In genomic region chr2:79370711-79371312, GRCm38 (mm10) we compare ENCODE assay signal across 9 mouse cellular contexts.
DNase-seq lines count a peak whose midpoint lies in the region; ATAC-seq and TF ChIP-seq lines count a peak whose summit lies in the region.
"Had no signal": no experiment of that assay in that cellular context is flagged by ENCODE, and none has a peak within 500 bp of the region (broad histone marks: within the 10 kb centered on the region; RNA-seq: fewer than 3 reads in every experiment).

No protein-coding gene starts in this region.

- H3K4me3 ChIP-seq in left cerebral cortex, adult 2 months: peak overlapping the region; percentile 34
- peak overlapping the region; percentile 18; the same call in 1 of the 2 replicates for H3K4me3 ChIP-seq in heart, embryonic 16.5 days (ENCODE audit: low read length)
- H3K4me3 ChIP-seq in hindbrain, embryonic 14.5 days (replicated peaks; ENCODE audit: low read length): no peak overlapping the region
- H3K4me3 ChIP-seq: limb, embryonic 12.5 days; neural tube, embryonic 12.5 days had no signal

- no peak for TF ChIP-seq CTCF in left cerebral cortex, adult 2 months (IDR thresholded peaks at IDR 0.05)

- H3K4me2 ChIP-seq in heart, embryonic 16.5 days (ENCODE audit: low read depth, low read length): peak overlapping the region; percentile 31
- no peak overlapping the region for H3K4me2 ChIP-seq in hindbrain, embryonic 14.5 days (replicated peaks)
- H3K4me2 ChIP-seq: limb, embryonic 12.5 days; neural tube, embryonic 12.5 days had no signal

- DNase-seq in left cerebral cortex, adult 2 months (ENCODE audit: extremely low spot score in 1 of 2, low spot score in 2 of 2): no peak
- DNase-seq in left cerebral cortex, postnatal 36 days (ENCODE audit: low spot score in 2 of 2): no peak
- DNase-seq in splenic B cell, adult 2 months (ENCODE audit: low read depth, low spot score): peak; percentile 64
- DNase-seq in frontal cortex, postnatal 36 days (ENCODE audit: low spot score in 2 of 2): no peak
- DNase-seq in hindbrain, embryonic 14.5 days (ENCODE audit: low spot score): no peak

- no peaks in the 10 kb centered on the region for H3K9me3 ChIP-seq in heart, embryonic 16.5 days (replicated peaks; ENCODE audit: control insufficient read depth, low read length)
- H3K9me3 ChIP-seq in hindbrain, embryonic 14.5 days (ENCODE audit: control insufficient read depth, low read length): no peaks in the 10 kb centered on the region
- H3K9me3 ChIP-seq: limb, embryonic 12.5 days; neural tube, embryonic 12.5 days had no signal

- no peak overlapping the region for H3K27ac ChIP-seq in left cerebral cortex, adult 2 months
- H3K27ac ChIP-seq in heart, embryonic 16.5 days (ENCODE audit: low read length): no peak overlapping the region
- H3K27ac ChIP-seq in hindbrain, embryonic 14.5 days: no peak overlapping the region
- H3K27ac ChIP-seq: limb, embryonic 12.5 days; neural tube, embryonic 12.5 days had no signal

- peak; percentile 94 for ATAC-seq in activated CD4-positive, CD25-positive, alpha-beta regulatory T cell, adult 4 months
- ATAC-seq in heart, embryonic 16.5 days (replicated peaks; ENCODE audit: extremely low read depth, insufficient read depth, low FRiP score): no peak
- no peak for ATAC-seq in hindbrain, embryonic 14.5 days (ENCODE audit: low FRiP score)

- H3K9ac ChIP-seq in heart, embryonic 16.5 days (ENCODE audit: low read length): no peak overlapping the region
- no peak overlapping the region for H3K9ac ChIP-seq in hindbrain, embryonic 14.5 days
- H3K9ac ChIP-seq: limb, embryonic 12.5 days; neural tube, embryonic 12.5 days had no signal

- no peaks in the 10 kb centered on the region for H3K27me3 ChIP-seq in heart, embryonic 16.5 days (ENCODE audit: control insufficient read depth, insufficient read depth, low read length)
- H3K27me3 ChIP-seq in splenic B cell, adult 2 months (ENCODE audit: control insufficient read depth, insufficient read depth, low read length, poor library complexity, severe bottlenecking): no peaks in the 10 kb centered on the region
- no peaks in the 10 kb centered on the region for H3K27me3 ChIP-seq in hindbrain, embryonic 14.5 days (ENCODE audit: control insufficient read depth, insufficient read depth, low read length)
- H3K27me3 ChIP-seq: limb, embryonic 12.5 days; neural tube, embryonic 12.5 days had no signal

- H3K4me1 ChIP-seq in heart, embryonic 16.5 days (ENCODE audit: control insufficient read depth, insufficient read depth, low read length): no peaks in the 10 kb centered on the region
- H3K4me1 ChIP-seq in hindbrain, embryonic 14.5 days (replicated peaks; ENCODE audit: control insufficient read depth, insufficient read depth, low read length): 0 out of 2 replicates have a peak, but pooled peaks cover 3% of the 10 kb centered on the region
- H3K4me1 ChIP-seq: limb, embryonic 12.5 days; neural tube, embryonic 12.5 days had no signal

- WGBS in heart, embryonic 16.5 days: 71% methylated on average over 9 of the region's 9 CpGs
- WGBS in hindbrain, embryonic 14.5 days: 84% methylated on average over 9 of the region's 9 CpGs

- H3K36me3 ChIP-seq in heart, embryonic 16.5 days (ENCODE audit: control insufficient read depth, insufficient read depth): no peaks in the 10 kb centered on the region
- no peaks in the 10 kb centered on the region for H3K36me3 ChIP-seq in splenic B cell, adult 2 months (ENCODE audit: control insufficient read depth, insufficient read depth, low read length, poor library complexity, severe bottlenecking)
- H3K36me3 ChIP-seq in hindbrain, embryonic 14.5 days (replicated peaks; ENCODE audit: control insufficient read depth, insufficient read depth): no peaks in the 10 kb centered on the region
- H3K36me3 ChIP-seq: limb, embryonic 12.5 days; neural tube, embryonic 12.5 days had no signal

- intact Hi-C loops in left cerebral cortex, adult 2 months (cut with DNase I): loop anchor here (2.0 to 10.0 kb wide), 2 partner anchors 128 to 404 kb away; no protein-coding TSS in a partner anchor
- intact Hi-C loops in left cerebral cortex, postnatal 36 days (cut with DNase I): loop anchor here (10.0 kb wide), 2 partner anchors 124 to 404 kb away; no protein-coding TSS in a partner anchor
